Mouse (Mus musculus): ENCODE results near the gene Tuft1. TPM values are rescaled to one million over a fixed set of nuclear protein-coding genes. Genes with fewer than 3 reads are reported as not detected.

Gene Tuft1
- polyA plus RNA-seq, 1 experiment from 2014 or later, result 5.8 TPM

DNA sequence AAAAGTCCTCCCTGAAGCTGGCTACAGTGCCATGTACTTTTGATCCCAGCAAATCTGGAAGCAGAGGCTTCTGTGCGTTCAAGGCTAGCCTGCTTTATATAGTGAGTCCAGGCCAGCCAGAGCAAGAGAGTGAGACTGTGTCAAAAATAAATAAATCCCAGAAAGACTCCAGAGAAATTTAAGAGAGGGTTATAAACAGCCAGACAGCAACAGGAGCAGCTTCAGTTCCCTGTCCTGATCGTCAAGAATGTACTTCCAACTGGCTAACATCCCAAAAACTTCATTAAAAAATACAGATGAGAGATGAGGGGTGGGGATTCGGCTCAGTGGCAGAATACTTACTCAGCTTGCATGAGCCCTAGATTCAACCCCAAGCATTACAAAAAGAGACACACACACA is 93.5 kb downstream of the Tuft1 start:
- no peak for ATAC-seq (ENCODE audit: low read depth)
- H3K27ac ChIP-seq (ENCODE audit: low read depth, low read length), result no peak overlapping the region
- 64% methylated on average over 3 of the region's 3 CpGs for WGBS

DNA sequence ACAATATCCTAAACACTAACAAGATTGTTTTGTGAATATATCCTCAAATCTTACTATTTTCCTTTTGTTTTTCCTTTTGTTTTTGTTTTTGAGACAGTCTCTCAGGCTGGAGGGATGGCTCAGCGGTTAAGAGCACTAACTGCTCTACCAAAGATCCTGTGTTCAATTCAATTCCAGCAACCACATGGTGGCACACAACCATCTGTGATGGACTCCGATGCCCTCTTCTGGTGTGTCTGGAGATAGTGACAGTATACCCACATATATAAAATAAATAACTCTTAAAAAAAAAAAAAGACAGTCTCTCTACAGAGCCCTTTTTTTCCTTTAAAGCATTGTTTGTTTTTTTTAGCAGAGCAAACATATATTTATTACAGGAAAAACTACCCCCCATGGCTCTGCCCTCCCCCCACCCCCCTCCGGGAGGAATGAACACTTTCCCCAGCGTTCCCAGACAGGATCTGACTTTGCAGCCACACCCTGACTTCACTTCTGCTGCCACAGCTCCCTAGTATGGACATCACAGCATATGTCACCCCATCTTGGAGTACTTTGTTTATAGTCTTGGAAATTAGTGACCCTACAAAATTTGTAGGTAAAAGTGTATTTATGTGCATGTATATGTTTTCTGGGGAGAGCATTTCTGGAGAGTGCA is 94.2 kb downstream of the Tuft1 start:
- ATAC-seq (ENCODE audit: low read depth), result no peak
- H3K9ac ChIP-seq (replicated peaks; ENCODE audit: low read depth, low read length), result no peak overlapping the region
- H3K36me3 ChIP-seq (ENCODE audit: control insufficient read depth, insufficient read depth, low read length), result peaks cover 5% of the 10 kb centered on the region; the same call in 1 of the 2 replicates
- H3K9me3 ChIP-seq (ENCODE audit: control insufficient read depth, low read length), result no peaks in the 10 kb centered on the region
- H3K4me3 ChIP-seq (ENCODE audit: low read depth, low read length), result no peak overlapping the region
- no peaks in the 10 kb centered on the region for H3K27me3 ChIP-seq (ENCODE audit: control insufficient read depth, insufficient read depth, low read length)
- H3K27ac ChIP-seq (ENCODE audit: low read depth, low read length), result no peak overlapping the region
- H3K4me1 ChIP-seq (ENCODE audit: control insufficient read depth, insufficient read depth, low read length), result no peaks in the 10 kb centered on the region
- no peak overlapping the region for H3K4me2 ChIP-seq (ENCODE audit: low read depth, low read length)
- WGBS, result 85% methylated on average over 4 of the region's 4 CpGs

More for the DNA sequence above, 93.5 kb downstream of the Tuft1 start:
- Histone ChIP-seq H3K9ac (replicated peaks; ENCODE audit: low read depth, low read length) (no peak overlapping the region), H3K36me3 (ENCODE audit: control insufficient read depth, insufficient read depth, low read length) (no peaks in the 10 kb centered on the region; the same call in 1 of the 2 replicates), H3K4me1 (ENCODE audit: control insufficient read depth, insufficient read depth, low read length) (no peaks in the 10 kb centered on the region), H3K4me3 (ENCODE audit: low read depth, low read length) (no peak overlapping the region), H3K4me2 (ENCODE audit: low read depth, low read length) (no peak overlapping the region), H3K9me3 (ENCODE audit: control insufficient read depth, low read length) (no peaks in the 10 kb centered on the region), H3K27me3 (ENCODE audit: control insufficient read depth, insufficient read depth, low read length) (no peaks in the 10 kb centered on the region)

DNA sequence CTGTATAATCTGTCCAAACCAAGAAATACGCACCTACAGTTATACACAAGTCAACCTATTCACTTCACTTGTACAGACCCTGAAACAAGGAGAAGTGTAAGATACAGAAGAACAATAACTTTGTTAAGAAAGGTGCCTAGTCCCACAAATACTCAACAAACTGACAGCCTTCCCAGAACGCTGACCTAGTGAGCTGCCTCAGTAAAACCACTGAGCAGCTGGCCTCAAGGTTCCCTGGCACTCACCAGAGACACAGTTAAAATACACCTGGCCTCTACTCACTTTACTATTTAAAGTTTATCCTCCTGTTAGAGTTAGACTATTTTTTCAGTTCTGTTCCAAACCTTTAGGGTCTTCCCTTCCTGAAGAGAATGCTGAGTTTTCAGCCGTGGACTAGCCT is 95.5 kb downstream of the Tuft1 start:
- ATAC-seq (ENCODE audit: low read depth), result no peak
- 82% methylated on average over 3 of the region's 3 CpGs for WGBS
- Histone ChIP-seq H3K4me2 (ENCODE audit: low read depth, low read length) (no peak overlapping the region), H3K27me3 (ENCODE audit: control insufficient read depth, insufficient read depth, low read length) (no peaks in the 10 kb centered on the region), H3K27ac (ENCODE audit: low read depth, low read length) (no peak overlapping the region), H3K9ac (replicated peaks; ENCODE audit: low read depth, low read length) (no peak overlapping the region), H3K4me3 (ENCODE audit: low read depth, low read length) (no peak overlapping the region), H3K9me3 (ENCODE audit: control insufficient read depth, low read length) (no peaks in the 10 kb centered on the region), H3K4me1 (ENCODE audit: control insufficient read depth, insufficient read depth, low read length) (no peaks in the 10 kb centered on the region), H3K36me3 (ENCODE audit: control insufficient read depth, insufficient read depth, low read length) (peaks cover 7% of the 10 kb centered on the region; the same call in 1 of the 2 replicates)

Other genes with a start within 250 kb of the Tuft1 start
- 51.5 and 52.5 TPM in 2 replicates for gene Tdrkh, start 245.6 kb downstream of the Tuft1 start, polyA plus RNA-seq (2014; fragmentation: Nextera tagmentation; extraction: Ambion mirVana)
- gene Mrpl9, start 215.6 kb downstream of the Tuft1 start, polyA plus RNA-seq (2014; fragmentation: Nextera tagmentation; extraction: Ambion mirVana), result 59.5 and 64.1 TPM in 2 replicates
- 0.76 and 1.7 TPM in 2 replicates for gene Oaz3, start 215.0 kb downstream of the Tuft1 start, polyA plus RNA-seq (2014; fragmentation: Nextera tagmentation; extraction: Ambion mirVana)
- gene Celf3, start 180.6 kb downstream of the Tuft1 start, polyA plus RNA-seq (2014; fragmentation: Nextera tagmentation; extraction: Ambion mirVana), result 232 and 319 TPM in 2 replicates
- gene Riiad1, start 178.5 kb downstream of the Tuft1 start, polyA plus RNA-seq (2014; fragmentation: Nextera tagmentation; extraction: Ambion mirVana), result 14.6 and 17.5 TPM in 2 replicates
- 71.8 and 75.8 TPM in 2 replicates for gene Snx27, start 76.2 kb downstream of the Tuft1 start, polyA plus RNA-seq (2014; fragmentation: Nextera tagmentation; extraction: Ambion mirVana)
- gene Gm10972, start 15.8 kb downstream of the Tuft1 start, polyA plus RNA-seq (2014; fragmentation: Nextera tagmentation; extraction: Ambion mirVana), result not detected in 2 replicates
- 0.78 TPM in 1 of 2 replicates, not detected in the other for gene Selenbp2, start 34.7 kb upstream of the Tuft1 start, polyA plus RNA-seq (2014; fragmentation: Nextera tagmentation; extraction: Ambion mirVana)
- 8.9 and 11.6 TPM in 2 replicates for gene Cgn, start 127.6 kb upstream of the Tuft1 start, polyA plus RNA-seq (2014; fragmentation: Nextera tagmentation; extraction: Ambion mirVana)
- 26.6 and 30.7 TPM in 2 replicates for gene Pogz, start 178.7 kb upstream of the Tuft1 start, polyA plus RNA-seq (2014; fragmentation: Nextera tagmentation; extraction: Ambion mirVana)
- 344 and 394 TPM in 2 replicates for gene Psmb4, start 228.1 kb upstream of the Tuft1 start, polyA plus RNA-seq (2014; fragmentation: Nextera tagmentation; extraction: Ambion mirVana)

Measured in neural tube, embryonic 14.5 days (tissue).